Mouse (Mus musculus): Measurements from ENCODE around the gene Spock2.

GRCm38 (mm10) chr10:60138680-60139079 lies 32.7 kb downstream of the Spock2 start:
- no peak for TF ChIP-seq CTCF (IDR thresholded peaks at IDR 0.05)
- no peak for TF ChIP-seq EP300 (IDR thresholded peaks at IDR 0.05)
